Mouse (Mus musculus) cerebellum, adult 2 months (tissue): Measurements from ENCODE around the gene Chd3.

Experiments used
- CTCF ChIP-seq: fragments of 200-500 bp; IDR thresholded peaks from 2 replicates; pipeline ENCODE4 v1.5.1; 2011; ENCODE audit warnings: low read depth, mild to moderate bottlenecking, control low read depth, low read length, moderate library complexity, borderline replicate concordance; ENCODE audit not compliant: insufficient read depth
- POLR2A ChIP-seq: fragments of 200-500 bp; IDR thresholded peaks from 2 replicates; pipeline ENCODE4 v1.6.1; 2011; ENCODE audit warnings: low read length, control low read depth, borderline replicate concordance; ENCODE audit not compliant: insufficient read depth

DNA sequence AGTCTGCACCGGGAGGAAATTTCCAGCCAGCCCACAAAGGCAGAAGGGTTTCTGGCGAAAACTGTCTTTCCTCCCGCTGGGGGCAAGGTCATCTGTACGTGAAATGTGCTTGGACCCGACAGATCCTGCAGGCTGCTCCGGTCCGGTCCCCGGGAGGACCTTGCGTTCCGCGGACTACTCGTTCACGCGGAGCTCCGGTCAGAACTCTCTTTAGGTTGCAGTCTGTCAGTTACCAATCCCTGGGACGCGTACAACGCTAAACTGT lies 40.8 kb upstream of the Chd3 start:
- TF ChIP-seq CTCF (no peak), POLR2A (no peak)
